Comparison of ENCODE assay signal across 25 mouse cellular contexts in genomic region chr8:49281254-49281653, GRCm38 (mm10).
A peak's percentile ranks its signal among the peaks of the same experiment; 100 is the strongest.
DNase-seq lines count a peak whose midpoint lies in the region; ATAC-seq and TF ChIP-seq lines count a peak whose summit lies in the region.
"Had no signal": no experiment of that assay in that cellular context is flagged by ENCODE, and none has a peak within 500 bp of the region (broad histone marks: within the 10 kb centered on the region; RNA-seq: fewer than 3 reads in every experiment).

No protein-coding gene starts in this region.

- WGBS in hindbrain, embryonic 14.5 days = 55% methylated on average over 5 of the region's 5 CpGs

- no peak for ATAC-seq in hindbrain, embryonic 14.5 days (ENCODE audit: low FRiP score)
- ATAC-seq: activated CD4-positive, CD25-positive, alpha-beta regulatory T cell, adult 4 months; forebrain, embryonic 13.5 days; forebrain, embryonic 15.5 days; forebrain, postnatal 0 days; Patski had no signal

- H3K27me3 ChIP-seq in C2C12 (ENCODE audit: control insufficient read depth, insufficient read depth, insufficient read length) = no peaks in the 10 kb centered on the region
- no peaks in the 10 kb centered on the region for H3K27me3 ChIP-seq in myocyte (ENCODE audit: control insufficient read depth, insufficient read depth, insufficient read length)
- H3K27me3 ChIP-seq in hindbrain, embryonic 14.5 days (ENCODE audit: control insufficient read depth, insufficient read depth, low read length) = no peaks in the 10 kb centered on the region
- H3K27me3 ChIP-seq: embryonic facial prominence, embryonic 13.5 days; embryonic facial prominence, embryonic 15.5 days; forebrain, embryonic 13.5 days; forebrain, embryonic 15.5 days; Patski had no signal

- no peak for TF ChIP-seq POLR2A in myocyte (IDR thresholded peaks at IDR 0.05; ENCODE audit: insufficient read length, low read depth)

- H3K9ac ChIP-seq in hindbrain, embryonic 14.5 days = no peak overlapping the region
- H3K9ac ChIP-seq: embryonic facial prominence, embryonic 13.5 days; embryonic facial prominence, embryonic 15.5 days; forebrain, embryonic 13.5 days; forebrain, embryonic 15.5 days; forebrain, postnatal 0 days had no signal

- H3K79me3 ChIP-seq in C2C12 (ENCODE audit: low read depth) = no peaks in the 10 kb centered on the region

- H3K4me2 ChIP-seq in myocyte (ENCODE audit: low read depth) = peak overlapping the region; percentile 69
- no peak overlapping the region for H3K4me2 ChIP-seq in hindbrain, embryonic 14.5 days (replicated peaks)
- H3K4me2 ChIP-seq: embryonic facial prominence, embryonic 13.5 days; embryonic facial prominence, embryonic 15.5 days; forebrain, embryonic 13.5 days; forebrain, embryonic 15.5 days had no signal

- no peaks in the 10 kb centered on the region for H3K4me1 ChIP-seq in hindbrain, embryonic 14.5 days (replicated peaks; ENCODE audit: control insufficient read depth, insufficient read depth, low read length)
- H3K4me1 ChIP-seq: embryonic facial prominence, embryonic 13.5 days; embryonic facial prominence, embryonic 15.5 days; forebrain, embryonic 13.5 days; forebrain, embryonic 15.5 days had no signal

- no peak for TF ChIP-seq CTCF in C2C12 (IDR thresholded peaks at IDR 0.05; ENCODE audit: control insufficient read depth, insufficient read depth, insufficient read length)

- H3K36me3 ChIP-seq in C2C12 (ENCODE audit: control insufficient read depth, insufficient read depth) (no peaks in the 10 kb centered on the region), myocyte (ENCODE audit: control insufficient read depth, insufficient read depth) (no peaks in the 10 kb centered on the region)
- H3K36me3 ChIP-seq in hindbrain, embryonic 14.5 days (replicated peaks; ENCODE audit: control insufficient read depth, insufficient read depth) = no peaks in the 10 kb centered on the region
- H3K36me3 ChIP-seq: embryonic facial prominence, embryonic 13.5 days; embryonic facial prominence, embryonic 15.5 days; forebrain, embryonic 15.5 days had no signal

- no peaks in the 10 kb centered on the region for H3K79me2 ChIP-seq in C2C12 (ENCODE audit: control insufficient read depth, insufficient read depth)
- H3K79me2 ChIP-seq in myocyte (ENCODE audit: control insufficient read depth, insufficient read depth) = no peaks in the 10 kb centered on the region

- peak; percentile 4 for DNase-seq in 3T3-L1 (ENCODE audit: low read depth, low spot score)
- DNase-seq in brain, adult 2 months (ENCODE audit: low read depth, low spot score) = peak; percentile 39
- no peak for DNase-seq in right cerebral cortex, postnatal 4 days
- DNase-seq in urinary bladder, adult 2 months (ENCODE audit: low spot score) = no peak
- DNase-seq in hindbrain, embryonic 14.5 days (ENCODE audit: low spot score) = no peak
- DNase-seq: adrenal gland, adult 8-10 months; adrenal gland, postnatal 14 days; adrenal gland, postnatal 36 days; B cell, adult 2 months; cerebellum, adult 11 months; cerebellum, adult 18-20 months; cerebellum, adult 8-10 months; cerebellum, adult 9-11 months; cerebellum, postnatal 14 days; cerebellum, postnatal 36 days; embryo, embryonic 11 days; forebrain, postnatal 0 days had no signal

- no peak overlapping the region for H3K4me3 ChIP-seq in C2C12 (ENCODE audit: insufficient read depth, poor library complexity, severe bottlenecking)
- H3K4me3 ChIP-seq in myocyte = no peak overlapping the region
- H3K4me3 ChIP-seq in hindbrain, embryonic 14.5 days (replicated peaks; ENCODE audit: low read length) = no peak overlapping the region
- H3K4me3 ChIP-seq: embryonic facial prominence, embryonic 13.5 days; embryonic facial prominence, embryonic 15.5 days; forebrain, embryonic 13.5 days; forebrain, embryonic 15.5 days had no signal

- H3K9me3 ChIP-seq in hindbrain, embryonic 14.5 days (ENCODE audit: control insufficient read depth, low read length) = no peaks in the 10 kb centered on the region
- H3K9me3 ChIP-seq: embryonic facial prominence, embryonic 13.5 days; embryonic facial prominence, embryonic 15.5 days; forebrain, embryonic 13.5 days; forebrain, embryonic 15.5 days had no signal

- no peak overlapping the region for H3K27ac ChIP-seq in hindbrain, embryonic 14.5 days
- H3K27ac ChIP-seq: embryonic facial prominence, embryonic 13.5 days; embryonic facial prominence, embryonic 15.5 days; forebrain, embryonic 13.5 days; forebrain, embryonic 15.5 days had no signal

- H3ac ChIP-seq in C2C12 (ENCODE audit: control insufficient read depth, insufficient read length, low read depth) (no peak overlapping the region), myocyte (ENCODE audit: control insufficient read depth, insufficient read length) (no peak overlapping the region)

TF ChIP-seq in C2C12, 6 proteins besides CTCF, POLR2A, EP300 and RAD21:
- TF ChIP-seq MYOD1 (IDR thresholded peaks at IDR 0.05; ENCODE audit: control insufficient read depth, insufficient read length, low read depth) (peak; percentile 67), USF1 (IDR thresholded peaks at IDR 0.05; ENCODE audit: low read depth) (no peak)

TF ChIP-seq in myocyte, 11 proteins besides CTCF, POLR2A, EP300 and RAD21:
- TF ChIP-seq MAX (IDR thresholded peaks at IDR 0.05; ENCODE audit: low read depth) (no peak), USF1 (IDR thresholded peaks at IDR 0.05; ENCODE audit: low read depth) (no peak), CEBPB (IDR thresholded peaks at IDR 0.05; ENCODE audit: insufficient read depth, poor library complexity, severe bottlenecking) (no peak), TCF3 (IDR thresholded peaks at IDR 0.05; ENCODE audit: insufficient read length, low read depth) (no peak), TCF12 (IDR thresholded peaks at IDR 0.05; ENCODE audit: insufficient read depth, poor library complexity, severe bottlenecking) (no peak), SRF (IDR thresholded peaks at IDR 0.05; ENCODE audit: control insufficient read depth, insufficient read length, low read depth) (no peak), E2F4 (IDR thresholded peaks at IDR 0.05; ENCODE audit: insufficient read depth) (no peak), POLR2AphosphoS2 (IDR thresholded peaks at IDR 0.05; ENCODE audit: insufficient read length, low read depth) (no peak), REST (IDR thresholded peaks at IDR 0.05; ENCODE audit: insufficient read depth, insufficient read length) (no peak), MYOG (IDR thresholded peaks at IDR 0.05; ENCODE audit: control insufficient read depth in 1 of 3, insufficient read depth in 1 of 3, insufficient read length in 2 of 3, low read depth in 2 of 3) (no peak), MYOD1 (IDR thresholded peaks at IDR 0.05; ENCODE audit: control insufficient read depth in 1 of 3, insufficient read length in 2 of 3, low read depth in 2 of 3) (no peak)

Comparison
In these comparisons a context has a peak if more than half of its experiments do, and no peak if none do; other contexts are left out.
1. DNase-seq: peak in 3T3-L1 (single experiment) and brain, adult 2 months (single experiment); none in right cerebral cortex, postnatal 4 days (single experiment), urinary bladder, adult 2 months (single experiment) and hindbrain, embryonic 14.5 days (single experiment).